Mouse (Mus musculus) thymus, adult 2 months (tissue): ENCODE measurements around the gene Cwc15.

Experiments
- CTCF ChIP-seq: fragments of 200-500 bp; IDR thresholded peaks from 2 replicates; pipeline ENCODE4 v1.5.1; 2012; ENCODE audit warnings: mild to moderate bottlenecking, control low read depth, low read length, moderate library complexity, borderline replicate concordance; ENCODE audit not compliant: control insufficient read depth, poor library complexity, insufficient read depth; ENCODE audit errors: extremely low read depth
- POLR2A ChIP-seq: fragments of 200-500 bp; IDR thresholded peaks from 2 replicates; pipeline ENCODE4 v1.6.1; 2012; ENCODE audit warnings: mild to moderate bottlenecking, low read length, control low read depth, moderate library complexity; ENCODE audit not compliant: control insufficient read depth, poor library complexity, insufficient read depth; ENCODE audit errors: extremely low read depth

DNA sequence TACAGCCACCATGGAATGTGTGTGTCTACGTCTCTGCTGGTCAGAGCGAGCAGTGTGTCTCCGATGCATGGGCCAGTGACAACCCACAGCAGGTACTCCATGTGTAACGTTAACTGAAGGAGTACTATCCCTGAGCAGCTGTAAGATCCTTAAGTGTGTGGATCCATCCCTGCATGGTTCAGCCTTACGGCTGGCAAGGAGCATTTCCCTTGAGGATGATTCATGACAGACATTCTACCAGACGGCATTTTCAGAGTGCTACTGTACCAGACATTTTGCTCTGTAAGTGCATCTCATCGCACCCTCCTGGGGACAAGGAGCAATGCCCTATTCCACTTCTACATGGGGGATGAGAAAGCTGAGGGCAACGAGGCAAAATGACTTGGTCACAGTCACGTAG is 59.6 kb downstream of the Cwc15 start:
- TF ChIP-seq POLR2A (no peak), CTCF (no peak)
